Mouse (Mus musculus): ENCODE data around the gene Mical3. TPM values are rescaled to one million over a fixed set of nuclear protein-coding genes. Genes with fewer than 3 reads are reported as not detected.
"Not testable (repeated sequence)": the region's sequence is repeated elsewhere in the genome, so short reads cannot be mapped to it uniquely, and the experiment has no call there.

Gene Mical3
- total RNA-seq, 4 experiments from 2014 or later = 78.3 to 102 (median 90.8) TPM

- DNase-seq (ENCODE audit: low spot score in 2 of 2) = not testable (repeated sequence)
These were observed 222.8 kb downstream of the Mical3 start for GRCm38 (mm10) chr6:120907876-120908597.

- no peak for DNase-seq (ENCODE audit: low spot score in 2 of 2)
These were observed 224.3 kb downstream of the Mical3 start for GRCm38 (mm10) chr6:120906521-120906920.

GRCm38 (mm10) chr6:120905111-120905510, 225.7 kb downstream of the Mical3 start:
- no peak for DNase-seq (ENCODE audit: low spot score in 2 of 2)

- DNase-seq (ENCODE audit: low spot score in 2 of 2) = no peak
These were observed 226.8 kb downstream of the Mical3 start for GRCm38 (mm10) chr6:120903961-120904360.

- DNase-seq (ENCODE audit: low spot score in 2 of 2) = no peak
These were observed 227.3 kb downstream of the Mical3 start for GRCm38 (mm10) chr6:120903450-120903912.

- no peak for DNase-seq (ENCODE audit: low spot score in 2 of 2)
These were observed 228.8 kb downstream of the Mical3 start for GRCm38 (mm10) chr6:120901776-120902645.

- no peak for DNase-seq (ENCODE audit: low spot score in 2 of 2)
These were observed 232.5 kb downstream of the Mical3 start for GRCm38 (mm10) chr6:120898188-120898833.

- DNase-seq (ENCODE audit: low spot score in 2 of 2) = no peak
These were observed 236.3 kb downstream of the Mical3 start for GRCm38 (mm10) chr6:120894524-120894923.

- DNase-seq (ENCODE audit: low spot score in 2 of 2) = no peak
These were observed 236.7 kb downstream of the Mical3 start for GRCm38 (mm10) chr6:120894089-120894488.

GRCm38 (mm10) chr6:120886696-120887095, 244.1 kb downstream of the Mical3 start:
- DNase-seq (ENCODE audit: low spot score in 2 of 2) = no peak

GRCm38 (mm10) chr6:120884436-120884835, 246.4 kb downstream of the Mical3 start:
- no peak for DNase-seq (ENCODE audit: low spot score in 2 of 2)

Other genes starting within 250 kb of the Mical3 start
- 10 to 100 TPM; 10.9 to 16.3 (median 14.8) TPM for gene Bid, start 214.1 kb downstream of the Mical3 start, total RNA-seq (2022)
- gene Pex26, start 52.7 kb upstream of the Mical3 start, total RNA-seq (2022) = 10 to 100 TPM; 12.1 to 14.2 (median 13.1) TPM
- gene Tuba8, start 79.7 kb upstream of the Mical3 start, total RNA-seq (2022) = 1 to 10 TPM; 6.5 to 7.9 (median 7.0) TPM
- gene Usp18, start 114.9 kb upstream of the Mical3 start, total RNA-seq (2022) = 1 to 10 TPM in 2 of 4 experiments, under 1 TPM in 1, not detected in 1; 0.50 to 3.1 (median 2.8) TPM
- 10 to 100 TPM; 10.7 to 18.0 (median 14.9) TPM for gene Slc6a13, start 169.2 kb upstream of the Mical3 start, total RNA-seq (2022)
- gene Slc6a12, start 212.1 kb upstream of the Mical3 start, total RNA-seq (2022) = 1 to 10 TPM; 1.5 to 4.5 (median 2.6) TPM

Data from layer of hippocampus, adult 8-10 months (tissue).